Mouse (Mus musculus) left cerebral cortex, postnatal 10 days (tissue): Measurements from ENCODE around the gene Pbxip1. TPM values are rescaled to one million over a fixed set of nuclear protein-coding genes. Genes with fewer than 3 reads are reported as not detected.
"Not testable (repeated sequence)": the region's sequence is repeated elsewhere in the genome, so short reads cannot be mapped to it uniquely, and the experiment has no call there.

Experiments used
- DNase-seq, 2 experiments: peaks; one replicate each; pipeline ENCODE4 v3.0.0; 2021 to 2022; ENCODE audit warnings: low spot score in 2 of 2, mixed read lengths in 1 of 2; ENCODE audit errors: extremely low spot score in 1 of 2
- intact Hi-C: fragments of 180-260 bp; cut with DNase I; formaldehyde crosslinking; loops from one replicate; pipeline ENCODE4 v1.15.1; 2025
- total RNA-seq, 2 experiments: library from RNA; stranded (reverse); gene quantifications; 2 replicates each; pipeline ENCODE4 v1.2.3; 2021

Pbxip1 gene
- total RNA-seq, 2 experiments from 2014 or later: 32.8 to 33.8 TPM

GRCm38 (mm10) chr3:89424416-89425140 is 11.9 kb upstream of the Pbxip1 start:
- DNase-seq: no peak
- intact Hi-C loops: no loop called here

- intact Hi-C loops: no loop called here
These were observed 11.4 kb upstream of the Pbxip1 start for GRCm38 (mm10) chr3:89425141-89425525.

GRCm38 (mm10) chr3:89425876-89426275 is 10.6 kb upstream of the Pbxip1 start:
- DNase-seq: no peak
- intact Hi-C loops: no loop called here

More at GRCm38 (mm10) chr3:89425141-89425525, 11.4 kb upstream of the Pbxip1 start:
- DNase-seq: no peak

- DNase-seq: peak in 1 of 2 experiments; percentile 9
- intact Hi-C loops: not testable (repeated sequence)
These were observed 7.5 kb upstream of the Pbxip1 start for GRCm38 (mm10) chr3:89429021-89429420.

GRCm38 (mm10) chr3:89430171-89431159 is 6.0 kb upstream of the Pbxip1 start, which contains the start of gene Pygo2:
TSS of gene Pygo2 (plus strand) at chr3:89430214.
- intact Hi-C loops: no loop called here
- DNase-seq: peak; percentile 95 to 98

GRCm38 (mm10) chr3:89432606-89433005 is 3.9 kb upstream of the Pbxip1 start:
- intact Hi-C loops: no loop called here
- no peak for DNase-seq

GRCm38 (mm10) chr3:89434532-89434931 is 2.0 kb upstream of the Pbxip1 start:
- no peak for DNase-seq
- intact Hi-C loops: no loop called here

- no peak for DNase-seq
- intact Hi-C loops: no loop called here
These were observed 1.5 kb upstream of the Pbxip1 start for GRCm38 (mm10) chr3:89435041-89435440.

GRCm38 (mm10) chr3:89437269-89437668 is 763 bp downstream of the Pbxip1 start:
- DNase-seq: peak; percentile 43 to 53
- intact Hi-C loops: no loop called here

- intact Hi-C loops: no loop called here
- no peak for DNase-seq
These were observed 4.2 kb downstream of the Pbxip1 start for GRCm38 (mm10) chr3:89440691-89441090.

- DNase-seq: peak in 1 of 2 experiments; percentile 68
These were observed 12.4 kb downstream of the Pbxip1 start for GRCm38 (mm10) chr3:89448720-89449537.

GRCm38 (mm10) chr3:89449541-89449940 is 13.0 kb downstream of the Pbxip1 start:
- DNase-seq: peak; percentile 55 to 82
- intact Hi-C loops: no loop called here

More at GRCm38 (mm10) chr3:89448720-89449537, 12.4 kb downstream of the Pbxip1 start:
- intact Hi-C loops: no loop called here

GRCm38 (mm10) chr3:89451916-89452315 is 15.4 kb downstream of the Pbxip1 start:
- intact Hi-C loops: no loop called here
- no peak for DNase-seq

- DNase-seq: no peak
- intact Hi-C loops: no loop called here
These were observed 18.1 kb downstream of the Pbxip1 start, which contains the start of gene Pmvk for GRCm38 (mm10) chr3:89454401-89455177. TSS of gene Pmvk (plus strand) at chr3:89454541.

- intact Hi-C loops: no loop called here
These were observed 19.3 kb downstream of the Pbxip1 start for GRCm38 (mm10) chr3:89455786-89456285.

GRCm38 (mm10) chr3:89456726-89457665 is 20.5 kb downstream of the Pbxip1 start:
- intact Hi-C loops: no loop called here
- DNase-seq: peak in 1 of 2 experiments; percentile 69

More at GRCm38 (mm10) chr3:89455786-89456285, 19.3 kb downstream of the Pbxip1 start:
- DNase-seq: no peak
